Mouse (Mus musculus) T-helper 17 cell (primary cell): ENCODE measurements at regions not wholly inside any gene's neighbourhood (a gene's known extent, or its start where the extent isn't known, plus 50 kb on each side); places are given as distances from the start of the nearest gene placed in this dataset.

ENCODE experiments used
- in situ Hi-C, 2 experiments: fragments of 300-600 bp; cut with MboI, MseI; formaldehyde crosslinking; loops; 1 replicate in 1 of 2; 2 replicates in 1 of 2; pipeline ENCODE4 v1.15.1; 2025; ENCODE audit warnings: high pct_unique_total_duplicates in 2 of 2

- in situ Hi-C loops, result no loop called here
These were observed 240.9 kb downstream of the Rybp start for GRCm38 (mm10) chr6:100046186-100046990.

- in situ Hi-C loops, result no loop called here
These were observed 242.2 kb downstream of the Rybp start for GRCm38 (mm10) chr6:100045109-100045508.

GRCm38 (mm10) chr6:100041161-100041560, 246.1 kb downstream of the Rybp start:
- in situ Hi-C loops, result no loop called here

- in situ Hi-C loops, result no loop called here
These were observed 246.8 kb downstream of the Rybp start for GRCm38 (mm10) chr6:100040459-100040984.

- in situ Hi-C loops, result no loop called here
These were observed 254.6 kb downstream of the Rybp start for GRCm38 (mm10) chr6:100032701-100033100.

- in situ Hi-C loops, result no loop called here
These were observed 256.8 kb downstream of the Rybp start for GRCm38 (mm10) chr6:100030522-100030921.

GRCm38 (mm10) chr6:100030010-100030409, 257.3 kb downstream of the Rybp start:
- in situ Hi-C loops, result no loop called here

GRCm38 (mm10) chr6:100027524-100027923, 259.8 kb downstream of the Rybp start:
- in situ Hi-C loops, result no loop called here

GRCm38 (mm10) chr6:100025531-100025951, 261.7 kb downstream of the Rybp start:
- in situ Hi-C loops, result no loop called here

GRCm38 (mm10) chr6:100023434-100024095, 263.7 kb downstream of the Rybp start:
- in situ Hi-C loops, result no loop called here

- in situ Hi-C loops, result no loop called here
These were observed 268.3 kb downstream of the Rybp start for GRCm38 (mm10) chr6:100019016-100019415.

GRCm38 (mm10) chr6:100013949-100014348, 273.3 kb downstream of the Rybp start:
- in situ Hi-C loops, result no loop called here

GRCm38 (mm10) chr6:100011520-100012062, 275.7 kb downstream of the Rybp start:
- in situ Hi-C loops, result no loop called here

- in situ Hi-C loops, result no loop called here
These were observed 276.3 kb downstream of the Rybp start for GRCm38 (mm10) chr6:100010954-100011481.

- in situ Hi-C loops, result no loop called here
These were observed 273.6 kb upstream of the Prok2 start for GRCm38 (mm10) chr6:99999711-100000365.

- in situ Hi-C loops, result no loop called here
These were observed 270.1 kb upstream of the Prok2 start for GRCm38 (mm10) chr6:99995970-99996956.

- in situ Hi-C loops, result no loop called here
These were observed 267.8 kb upstream of the Prok2 start for GRCm38 (mm10) chr6:99994026-99994425.

GRCm38 (mm10) chr6:99991079-99991478, 264.9 kb upstream of the Prok2 start:
- in situ Hi-C loops, result no loop called here

GRCm38 (mm10) chr6:99990604-99991003, 264.4 kb upstream of the Prok2 start:
- in situ Hi-C loops, result no loop called here

- in situ Hi-C loops, result no loop called here
These were observed 260.3 kb upstream of the Prok2 start for GRCm38 (mm10) chr6:99986449-99986848.
